Mouse (Mus musculus) C2C12 (cell line): Measurements from ENCODE around the gene Txndc12. TPM values are rescaled to one million over a fixed set of nuclear protein-coding genes. Genes with fewer than 3 reads are reported as not detected.

Experiments
- H3K27me3 ChIP-seq: one replicate; pipeline ENCODE4 v1.6.1; 2011; ENCODE audit not compliant: control insufficient read depth, insufficient read depth, insufficient read length
- H3K36me3 ChIP-seq: one replicate; pipeline ENCODE4 v1.6.1; 2011; ENCODE audit not compliant: control insufficient read depth, insufficient read depth
- H3K4me3 ChIP-seq: one replicate; pipeline ENCODE4 v1.5.1; 2011; ENCODE audit warnings: mild to moderate bottlenecking, control low read depth; ENCODE audit not compliant: poor library complexity, insufficient read depth, severe bottlenecking
- H3K79me2 ChIP-seq: one replicate; pipeline ENCODE4 v1.6.1; 2011; ENCODE audit not compliant: control insufficient read depth, insufficient read depth
- H3K79me3 ChIP-seq: one replicate; pipeline ENCODE4 v1.6.1; 2011; ENCODE audit warnings: low read depth, control low read depth
- H3ac ChIP-seq: one replicate; pipeline ENCODE3; 2011; ENCODE audit warnings: low read depth; ENCODE audit not compliant: control insufficient read depth, insufficient read length
- CEBPB ChIP-seq: IDR thresholded peaks from one replicate; pipeline ENCODE4 v1.6.1; 2011; ENCODE audit warnings: low read depth, mild to moderate bottlenecking, control low read depth, moderate library complexity
- CTCF ChIP-seq: IDR thresholded peaks from one replicate; pipeline ENCODE4 v1.5.1; 2011; ENCODE audit not compliant: control insufficient read depth, insufficient read depth, insufficient read length
- FOSL1 ChIP-seq: IDR thresholded peaks from one replicate; pipeline ENCODE4 v1.8.0; 2011; ENCODE audit warnings: mild to moderate bottlenecking, low read length; ENCODE audit not compliant: poor library complexity, insufficient read depth, severe bottlenecking
- MAX ChIP-seq: IDR thresholded peaks from one replicate; pipeline ENCODE4 v1.6.1; 2011; ENCODE audit warnings: mild to moderate bottlenecking, control low read depth
- MYOD1 ChIP-seq: IDR thresholded peaks from one replicate; pipeline ENCODE4 v1.6.1; 2011; ENCODE audit warnings: low read depth; ENCODE audit not compliant: control insufficient read depth, insufficient read length
- MYOG ChIP-seq: IDR thresholded peaks from one replicate; pipeline ENCODE4 v1.6.1; 2011; ENCODE audit not compliant: control insufficient read depth, insufficient read length; ENCODE audit errors: extremely low read depth
- USF1 ChIP-seq: IDR thresholded peaks from one replicate; pipeline ENCODE4 v1.6.1; 2011; ENCODE audit warnings: low read depth, mild to moderate bottlenecking, control low read depth, moderate library complexity
- polyA plus RNA-seq: library from polyadenylated mRNA; unstranded; fragments of >200 nt; fragmentation: generic; extraction: Trizol; gene quantifications from one replicate; pipeline ENCODE4 v1.2.1, GENCODE M21; 2012; ENCODE audit warnings: missing spikeins

Txndc12 gene
- polyA plus RNA-seq, 1 experiment = 51.1 TPM

DNA sequence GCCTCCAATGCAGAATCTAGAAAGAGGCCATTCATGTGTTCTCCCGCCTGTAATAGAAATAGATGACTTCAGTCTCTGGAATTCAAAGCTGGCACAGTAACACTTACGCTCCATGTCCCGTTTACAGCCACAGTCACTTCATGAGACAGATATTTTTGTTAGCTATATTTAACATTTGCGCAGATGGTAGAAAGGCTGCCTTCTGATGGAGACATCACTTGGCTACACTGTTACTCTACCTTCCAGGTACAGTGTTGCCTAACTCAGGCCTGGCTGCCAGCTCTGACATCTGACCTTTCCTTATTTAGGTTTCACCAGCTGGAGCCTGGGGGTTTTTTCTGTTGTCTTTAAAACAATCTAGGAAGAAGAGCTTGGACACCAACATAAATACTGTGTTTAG, 3.6 kb downstream of the Txndc12 start:
- no peak overlapping the region for H3ac ChIP-seq
- H3K27me3 ChIP-seq = no peaks in the 10 kb centered on the region
- TF ChIP-seq USF1 (no peak), MYOG (no peak), CTCF (no peak), FOSL1 (no peak), MAX (no peak), MYOD1 (no peak), CEBPB (no peak)
- no peak overlapping the region for H3K4me3 ChIP-seq
- peaks cover 18% of the 10 kb centered on the region for H3K79me3 ChIP-seq
- H3K36me3 ChIP-seq = no peaks in the 10 kb centered on the region
- peaks cover 59% of the 10 kb centered on the region for H3K79me2 ChIP-seq

GRCm38 (mm10) chr4:108841920-108842578, 7.6 kb downstream of the Txndc12 start:
- no peak overlapping the region for H3ac ChIP-seq
- H3K79me2 ChIP-seq = peaks cover 35% of the 10 kb centered on the region
- H3K79me3 ChIP-seq = peaks cover 6% of the 10 kb centered on the region
- no peak overlapping the region for H3K4me3 ChIP-seq
- TF ChIP-seq CEBPB (no peak), MAX (no peak), MYOG (no peak), USF1 (no peak), FOSL1 (no peak), CTCF (no peak), MYOD1 (no peak)
- H3K36me3 ChIP-seq = no peaks in the 10 kb centered on the region
- H3K27me3 ChIP-seq = no peaks in the 10 kb centered on the region

GRCm38 (mm10) chr4:108843336-108843735, 8.9 kb downstream of the Txndc12 start:
- Histone ChIP-seq H3K79me2 (peaks cover 36% of the 10 kb centered on the region), H3ac (no peak overlapping the region), H3K79me3 (peaks cover 9% of the 10 kb centered on the region), H3K4me3 (no peak overlapping the region), H3K27me3 (no peaks in the 10 kb centered on the region), H3K36me3 (peaks cover under 1% of the 10 kb centered on the region)
- no peak for TF ChIP-seq MYOG
- no peak for TF ChIP-seq CTCF
- no peak for TF ChIP-seq MAX
- TF ChIP-seq CEBPB = no peak
- no peak for TF ChIP-seq FOSL1
- TF ChIP-seq MYOD1 = no peak
- TF ChIP-seq USF1 = no peak

DNA sequence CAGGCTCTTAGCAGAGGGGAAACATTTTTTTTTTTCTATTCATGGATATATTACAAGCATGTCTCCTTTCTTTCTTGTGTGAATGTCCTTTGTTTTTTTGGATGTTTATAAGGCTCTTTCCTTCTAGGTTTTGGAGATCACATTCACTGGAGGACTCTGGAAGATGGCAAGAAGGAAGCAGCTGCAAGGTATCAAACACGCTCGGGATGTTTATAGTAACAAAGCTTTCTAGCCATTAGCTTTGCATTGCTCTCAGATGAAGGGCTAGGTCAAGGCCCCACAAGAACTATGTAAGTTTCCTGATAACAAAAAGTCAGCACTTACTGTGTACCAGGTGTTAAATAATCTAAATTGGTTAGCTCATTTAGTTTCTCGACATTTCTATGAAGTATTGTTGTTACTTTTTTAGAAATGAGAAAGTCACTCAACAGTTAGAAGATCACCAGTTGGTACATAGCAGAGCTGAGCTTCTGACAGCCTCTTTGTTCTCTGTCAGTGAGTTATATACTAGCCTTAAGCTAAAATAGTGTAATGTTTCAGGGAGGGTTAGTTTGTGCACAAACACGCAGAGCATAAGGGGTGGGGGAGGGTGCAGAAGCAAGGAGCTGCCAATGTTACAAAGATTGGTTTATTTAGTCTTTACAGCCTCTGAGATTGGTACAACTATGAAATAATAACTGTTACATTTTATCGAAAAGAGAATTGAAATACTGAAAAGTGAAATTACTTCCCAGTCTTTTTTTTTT, 11.6 kb downstream of the Txndc12 start:
- H3K4me3 ChIP-seq = no peak overlapping the region
- peaks cover 40% of the 10 kb centered on the region for H3K79me2 ChIP-seq
- H3K27me3 ChIP-seq = no peaks in the 10 kb centered on the region
- no peak overlapping the region for H3ac ChIP-seq
- H3K79me3 ChIP-seq = peaks cover 22% of the 10 kb centered on the region
- H3K36me3 ChIP-seq = peaks cover 19% of the 10 kb centered on the region
- TF ChIP-seq CEBPB (no peak), MYOG (no peak), FOSL1 (no peak), MYOD1 (no peak), CTCF (no peak), USF1 (no peak), MAX (no peak)

DNA sequence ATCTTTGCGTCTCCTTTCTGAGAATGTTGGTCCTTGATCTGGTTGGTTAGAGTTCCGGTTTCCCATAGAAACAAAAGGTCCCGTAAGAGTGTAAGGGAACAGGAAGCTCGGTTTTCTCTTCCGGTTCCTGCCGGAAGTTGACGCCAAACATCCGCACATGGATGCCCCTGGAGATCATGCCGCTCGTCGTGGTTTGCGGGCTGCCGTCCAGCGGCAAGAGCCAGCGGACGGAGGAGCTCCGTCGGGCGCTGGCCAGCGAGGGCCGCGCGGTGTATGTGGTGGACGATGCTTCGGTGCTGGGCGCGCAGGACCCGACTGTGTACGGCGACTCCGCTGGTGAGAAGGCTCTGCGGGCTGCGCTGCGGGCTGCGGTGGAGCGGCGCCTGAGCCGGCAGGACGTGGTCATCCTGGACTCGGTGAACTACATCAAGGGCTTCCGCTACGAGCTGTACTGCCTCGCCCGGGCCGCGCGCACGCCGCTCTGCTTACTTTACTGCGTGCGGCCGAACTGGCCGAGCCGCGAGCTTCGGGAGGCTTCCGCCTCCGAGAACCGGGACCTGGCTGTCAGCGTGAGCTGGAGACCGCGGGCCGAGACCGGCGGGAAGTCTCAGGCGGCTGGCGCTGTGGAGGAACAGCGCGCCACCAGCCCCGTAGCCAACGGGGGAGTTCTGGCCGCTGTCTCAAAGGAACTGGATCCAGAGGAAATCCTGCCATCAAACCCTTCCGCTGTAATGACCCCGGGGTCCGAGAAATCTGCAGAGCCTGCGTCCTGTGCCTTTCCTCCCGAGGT, 13.5 kb downstream of the Txndc12 start, which contains the start of gene Kti12:
Gene Kti12, plus strand, starts transcription at position 71 of the 790 bp plus-strand sequence.
- peaks cover 40% of the 10 kb centered on the region for H3K79me2 ChIP-seq
- TF ChIP-seq MAX (peak; percentile 91), FOSL1 (no peak), MYOG (no peak), CTCF (no peak), MYOD1 (no peak), CEBPB (no peak), USF1 (no peak)
- peak within 1 kb of the TSS; percentile 89 for H3ac ChIP-seq
- peaks cover 19% of the 10 kb centered on the region for H3K36me3 ChIP-seq
- H3K27me3 ChIP-seq = no peaks in the 10 kb centered on the region
- H3K79me3 ChIP-seq = peaks cover 22% of the 10 kb centered on the region
- peak within 1 kb of the TSS; percentile 87 for H3K4me3 ChIP-seq
